Mouse (Mus musculus) spleen, adult 2 months (tissue): ENCODE data around the gene Cklf.
"Not testable (repeated sequence)": the region's sequence is repeated elsewhere in the genome, so short reads cannot be mapped to it uniquely, and the experiment has no call there.

Experiments used
- CTCF ChIP-seq: fragments of 200-500 bp; IDR thresholded peaks from 2 replicates; pipeline ENCODE4 v1.5.1; 2011; ENCODE audit warnings: mild to moderate bottlenecking, inconsistent platforms; ENCODE audit not compliant: insufficient read depth, insufficient read length, insufficient replicate concordance; ENCODE audit errors: extremely low read depth
- POLR2A ChIP-seq: fragments of 200-500 bp; IDR thresholded peaks from 2 replicates; pipeline ENCODE4 v1.6.1; 2011; ENCODE audit warnings: low read depth, low read length, inconsistent platforms

DNA sequence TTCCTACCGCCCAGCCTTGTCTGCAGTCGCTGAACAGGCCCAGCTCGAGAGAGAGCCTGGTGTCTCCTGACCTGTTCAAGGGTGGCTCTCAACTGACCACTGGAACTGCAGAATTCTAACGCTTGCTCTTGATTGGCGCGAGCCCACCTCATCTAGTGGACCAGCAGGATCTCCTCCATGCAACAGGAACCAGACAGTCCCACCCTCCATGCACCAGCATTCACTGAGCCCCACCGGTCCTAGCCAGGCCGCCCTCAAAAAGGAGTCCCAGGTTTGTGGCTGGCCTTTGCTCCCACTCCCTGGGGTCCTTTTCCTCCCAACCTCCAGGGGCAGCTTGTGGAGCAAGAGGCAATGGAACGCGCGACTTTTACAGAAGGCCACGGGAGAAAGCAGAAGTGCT lies 42.4 kb downstream of the Cklf start, which contains the start of gene Cmtm2a:
- TF ChIP-seq CTCF, POLR2A: not testable (repeated sequence)
